Mouse (Mus musculus) midbrain, embryonic 11.5 days (tissue): ENCODE measurements at regions not wholly inside any gene's neighbourhood (a gene's known extent, or its start where the extent isn't known, plus 50 kb on each side); places are given as distances from the start of the nearest gene placed in this dataset.

Experiments
- ATAC-seq: fragments of 200-750 bp; cut with Nextera tagmentation; 2 replicates; pipeline ENCODE4 v1.8.0; 2017; ENCODE audit warnings: moderate TSS enrichment, moderate library complexity; ENCODE audit not compliant: low FRiP score
- DNase-seq: peaks from one replicate; pipeline ENCODE4 v3.0.0; 2015; ENCODE audit warnings: low spot score; ENCODE audit errors: missing footprints
- H3K27ac ChIP-seq: fragments of 300-500 bp; sonication (generic); 2 replicates; pipeline ENCODE4 v1.5.1; 2014; ENCODE audit warnings: low read depth, low read length
- H3K27me3 ChIP-seq: fragments of 300-500 bp; sonication (generic); 2 replicates; pipeline ENCODE4 v1.6.1; 2014; ENCODE audit warnings: mild to moderate bottlenecking, low read length, moderate library complexity, mixed read lengths; ENCODE audit not compliant: control insufficient read depth, insufficient read depth
- H3K36me3 ChIP-seq: fragments of 300-500 bp; sonication (generic); 2 replicates; pipeline ENCODE4 v1.6.1; 2014; ENCODE audit warnings: mild to moderate bottlenecking, low read length, moderate library complexity, mixed read lengths; ENCODE audit not compliant: control insufficient read depth, insufficient read depth
- H3K4me1 ChIP-seq: fragments of 300-500 bp; sonication (generic); 2 replicates; pipeline ENCODE4 v1.6.1; 2014; ENCODE audit warnings: low read length; ENCODE audit not compliant: control insufficient read depth, insufficient read depth
- H3K4me2 ChIP-seq: fragments of 300-500 bp; sonication (generic); 2 replicates; pipeline ENCODE4 v1.6.1; 2014; ENCODE audit warnings: mild to moderate bottlenecking, moderate library complexity
- H3K4me3 ChIP-seq: fragments of 300-500 bp; sonication (generic); 2 replicates; pipeline ENCODE4 v1.5.1; 2014; ENCODE audit warnings: low read depth, low read length
- H3K9ac ChIP-seq: fragments of 300-500 bp; sonication (generic); 2 replicates; pipeline ENCODE4 v1.6.1; 2014; ENCODE audit warnings: low read length
- H3K9me3 ChIP-seq: fragments of 300-500 bp; sonication (generic); 2 replicates; pipeline ENCODE4 v1.6.1; 2016; ENCODE audit warnings: low read length; ENCODE audit not compliant: control insufficient read depth
- WGBS: fragments of 180-500 bp; shearing (Covaris S2); extraction: QIAGEN DNeasy Blood & Tissue Kit; methylation state at CpG from one replicate; pipeline ENCODE4 v1.1.7; 2014; 5-methylcytosine and 5-hydroxymethylcytosine counted together

GRCm38 (mm10) chr13:37637151-37637550, 141.0 kb upstream of the Rreb1 start:
- H3K27ac ChIP-seq, result no peak overlapping the region
- H3K9ac ChIP-seq, result no peak overlapping the region
- H3K4me3 ChIP-seq, result no peak overlapping the region
- no peaks in the 10 kb centered on the region for H3K27me3 ChIP-seq
- DNase-seq (no peak), ATAC-seq (no peak)
- H3K9me3 ChIP-seq, result no peaks in the 10 kb centered on the region
- H3K36me3 ChIP-seq, result no peaks in the 10 kb centered on the region
- H3K4me1 ChIP-seq, result no peaks in the 10 kb centered on the region
- 89% methylated on average over 10 of the region's 10 CpGs for WGBS
- H3K4me2 ChIP-seq, result no peak overlapping the region

DNA sequence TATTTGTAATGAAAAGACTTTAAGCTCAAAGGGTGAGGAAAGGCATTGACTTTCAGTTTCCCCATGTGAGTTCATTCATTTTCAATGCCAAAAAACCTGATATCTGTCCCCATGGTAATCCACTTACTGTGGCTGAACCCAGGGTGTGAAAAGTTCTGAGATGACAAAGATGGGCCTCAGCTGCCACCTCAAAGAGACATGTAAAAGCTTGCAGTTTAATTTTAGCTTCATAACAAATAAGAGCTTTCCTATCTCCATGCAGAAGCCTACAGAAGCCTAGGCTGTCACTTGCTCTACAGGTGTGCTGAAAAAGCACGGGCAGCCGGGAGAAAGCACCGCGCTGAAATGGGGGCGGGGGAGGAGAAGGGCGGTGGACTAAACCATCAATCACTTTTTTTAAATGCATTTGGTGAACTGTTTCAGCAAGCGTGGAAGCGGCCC, 140.1 kb upstream of the Rreb1 start:
- Histone ChIP-seq H3K4me3 (no peak overlapping the region), H3K9ac (no peak overlapping the region), H3K27ac (no peak overlapping the region), H3K36me3 (no peaks in the 10 kb centered on the region), H3K4me2 (no peak overlapping the region), H3K27me3 (no peaks in the 10 kb centered on the region), H3K4me1 (no peaks in the 10 kb centered on the region), H3K9me3 (no peaks in the 10 kb centered on the region)
- 66% methylated on average over 8 of the region's 8 CpGs for WGBS
- no peak for ATAC-seq
- DNase-seq, result no peak

GRCm38 (mm10) chr13:37642410-37643093, 135.6 kb upstream of the Rreb1 start:
- Histone ChIP-seq H3K36me3 (no peaks in the 10 kb centered on the region), H3K4me2 (no peak overlapping the region), H3K27me3 (no peaks in the 10 kb centered on the region), H3K27ac (no peak overlapping the region), H3K4me3 (no peak overlapping the region), H3K9me3 (no peaks in the 10 kb centered on the region), H3K4me1 (no peaks in the 10 kb centered on the region), H3K9ac (no peak overlapping the region)
- DNase-seq, result no peak
- WGBS, result 58% methylated on average over 13 of the region's 13 CpGs
- no peak for ATAC-seq

GRCm38 (mm10) chr13:37644751-37645181, 133.4 kb upstream of the Rreb1 start:
- H3K9ac ChIP-seq, result no peak overlapping the region
- 89% methylated on average over 8 of the region's 8 CpGs for WGBS

GRCm38 (mm10) chr13:37649467-37650080, 128.6 kb upstream of the Rreb1 start:
- DNase-seq (no peak), ATAC-seq (no peak)
- no peaks in the 10 kb centered on the region for H3K36me3 ChIP-seq
- no peaks in the 10 kb centered on the region for H3K27me3 ChIP-seq
- H3K9me3 ChIP-seq, result no peaks in the 10 kb centered on the region
- 67% methylated on average over 9 of the region's 9 CpGs for WGBS
- H3K9ac ChIP-seq, result no peak overlapping the region
- H3K27ac ChIP-seq, result no peak overlapping the region
- no peaks in the 10 kb centered on the region for H3K4me1 ChIP-seq
- no peak overlapping the region for H3K4me2 ChIP-seq
- H3K4me3 ChIP-seq, result no peak overlapping the region

More at GRCm38 (mm10) chr13:37644751-37645181, 133.4 kb upstream of the Rreb1 start:
- Histone ChIP-seq H3K4me3 (no peak overlapping the region), H3K9me3 (no peaks in the 10 kb centered on the region), H3K4me2 (no peak overlapping the region), H3K27me3 (no peaks in the 10 kb centered on the region), H3K27ac (no peak overlapping the region), H3K4me1 (no peaks in the 10 kb centered on the region), H3K36me3 (no peaks in the 10 kb centered on the region)
- DNase-seq, result no peak
- ATAC-seq, result no peak

GRCm38 (mm10) chr13:37651221-37651946, 126.8 kb upstream of the Rreb1 start:
- Histone ChIP-seq H3K27ac (no peak overlapping the region), H3K4me2 (no peak overlapping the region), H3K9ac (no peak overlapping the region), H3K36me3 (no peaks in the 10 kb centered on the region), H3K9me3 (no peaks in the 10 kb centered on the region), H3K4me3 (no peak overlapping the region), H3K27me3 (no peaks in the 10 kb centered on the region), H3K4me1 (no peaks in the 10 kb centered on the region)
- WGBS, result 90% methylated on average over 10 of the region's 10 CpGs
- DNase-seq, result no peak
- no peak for ATAC-seq

GRCm38 (mm10) chr13:37654651-37655050, 123.5 kb upstream of the Rreb1 start:
- Histone ChIP-seq H3K27ac (no peak overlapping the region), H3K4me2 (no peak overlapping the region), H3K9ac (no peak overlapping the region), H3K36me3 (no peaks in the 10 kb centered on the region), H3K4me1 (no peaks in the 10 kb centered on the region), H3K9me3 (no peaks in the 10 kb centered on the region), H3K4me3 (no peak overlapping the region), H3K27me3 (no peaks in the 10 kb centered on the region)
- ATAC-seq (no peak), DNase-seq (no peak)
- WGBS, result 82% methylated on average over 5 of the region's 5 CpGs

DNA sequence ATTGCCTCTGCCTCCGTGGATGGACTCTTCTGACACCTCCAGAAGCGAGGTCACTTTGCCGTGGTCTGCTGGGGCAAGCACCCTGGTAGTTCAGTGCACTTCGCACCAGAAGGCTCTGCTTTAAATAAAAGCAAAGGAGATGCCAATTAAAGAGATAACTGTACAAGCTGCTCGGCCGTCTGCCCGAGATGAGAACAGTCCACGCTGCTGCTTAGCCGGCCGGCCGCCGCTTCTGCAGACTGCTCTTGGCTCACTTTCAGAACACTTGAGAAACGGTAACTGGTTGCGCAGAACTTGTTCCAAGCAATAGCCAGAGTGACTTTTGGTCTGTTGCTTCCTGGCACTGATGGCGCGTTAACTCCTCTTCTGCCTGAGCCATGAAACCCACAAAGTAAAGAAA, 121.0 kb upstream of the Rreb1 start:
- Histone ChIP-seq H3K9ac (no peak overlapping the region), H3K27ac (no peak overlapping the region), H3K4me1 (no peaks in the 10 kb centered on the region), H3K4me2 (no peak overlapping the region), H3K4me3 (no peak overlapping the region), H3K36me3 (no peaks in the 10 kb centered on the region), H3K27me3 (no peaks in the 10 kb centered on the region), H3K9me3 (no peaks in the 10 kb centered on the region)
- 92% methylated on average over 16 of the region's 16 CpGs for WGBS
- ATAC-seq, result no peak
- DNase-seq, result no peak

DNA sequence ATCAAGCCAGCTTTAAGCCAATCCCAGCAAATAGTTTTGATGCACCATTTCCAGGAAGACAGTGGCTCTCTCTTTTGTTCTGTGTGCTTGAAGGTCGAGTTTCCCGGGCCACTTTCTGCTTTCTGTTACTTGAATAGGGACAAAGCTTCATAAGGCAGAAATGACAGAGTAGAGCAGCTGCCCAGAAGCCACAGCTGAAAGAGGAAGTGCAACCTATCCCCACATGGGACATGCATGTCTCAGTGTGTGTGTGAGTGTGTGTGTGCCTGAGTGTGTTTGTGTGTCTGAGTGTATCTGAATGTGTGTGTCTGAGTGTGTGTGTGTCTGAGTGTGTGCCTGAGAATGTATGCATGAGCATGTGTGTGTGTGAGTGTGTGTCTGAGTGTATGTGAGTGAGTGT, 120.2 kb upstream of the Rreb1 start:
- 59% methylated on average over 2 of the region's 2 CpGs for WGBS
- H3K4me1 ChIP-seq, result no peaks in the 10 kb centered on the region

More for the DNA sequence above, 120.2 kb upstream of the Rreb1 start:
- Histone ChIP-seq H3K27me3 (no peaks in the 10 kb centered on the region), H3K9ac (no peak overlapping the region), H3K4me2 (no peak overlapping the region), H3K36me3 (no peaks in the 10 kb centered on the region), H3K9me3 (no peaks in the 10 kb centered on the region), H3K27ac (no peak overlapping the region), H3K4me3 (no peak overlapping the region)
- no peak for DNase-seq
- ATAC-seq, result no peak
